Mouse (Mus musculus) forebrain, embryonic 10.5 days (tissue): ENCODE measurements at regions not wholly inside any gene's neighbourhood (a gene's known extent, or its start where the extent isn't known, plus 50 kb on each side); places are given as distances from the start of the nearest gene placed in this dataset.

Source experiments
- DNase-seq: peaks from one replicate; pipeline ENCODE4 v3.0.0-alpha.2; 2017; ENCODE audit warnings: low spot score; ENCODE audit errors: extremely low spot score
- H3K27ac ChIP-seq: fragments of 300-500 bp; sonication (generic); 2 replicates; pipeline ENCODE4 v1.5.1; 2016; ENCODE audit warnings: mild to moderate bottlenecking
- H3K27me3 ChIP-seq: fragments of 300-500 bp; sonication (generic); 2 replicates; pipeline ENCODE4 v1.6.1; 2016; ENCODE audit warnings: mild to moderate bottlenecking; ENCODE audit not compliant: poor library complexity, severe bottlenecking
- H3K36me3 ChIP-seq: fragments of 300-500 bp; sonication (generic); replicated peaks from 2 replicates; pipeline ENCODE4 v1.6.1; 2016; ENCODE audit warnings: mild to moderate bottlenecking, moderate library complexity
- H3K4me1 ChIP-seq: fragments of 300-500 bp; sonication (generic); 2 replicates; pipeline ENCODE4 v1.6.1; 2016
- H3K4me3 ChIP-seq: fragments of 300-500 bp; sonication (generic); 2 replicates; pipeline ENCODE4 v1.5.1; 2016; ENCODE audit warnings: mild to moderate bottlenecking, moderate library complexity
- H3K9me3 ChIP-seq: fragments of 300-500 bp; sonication (generic); 2 replicates; pipeline ENCODE4 v1.6.1; 2016; ENCODE audit warnings: mild to moderate bottlenecking, moderate library complexity
- WGBS: fragments of 180-500 bp; shearing (Covaris S2); methylation state at CpG from one replicate; pipeline ENCODE4 v1.1.7; 2016; 5-methylcytosine and 5-hydroxymethylcytosine counted together

DNA sequence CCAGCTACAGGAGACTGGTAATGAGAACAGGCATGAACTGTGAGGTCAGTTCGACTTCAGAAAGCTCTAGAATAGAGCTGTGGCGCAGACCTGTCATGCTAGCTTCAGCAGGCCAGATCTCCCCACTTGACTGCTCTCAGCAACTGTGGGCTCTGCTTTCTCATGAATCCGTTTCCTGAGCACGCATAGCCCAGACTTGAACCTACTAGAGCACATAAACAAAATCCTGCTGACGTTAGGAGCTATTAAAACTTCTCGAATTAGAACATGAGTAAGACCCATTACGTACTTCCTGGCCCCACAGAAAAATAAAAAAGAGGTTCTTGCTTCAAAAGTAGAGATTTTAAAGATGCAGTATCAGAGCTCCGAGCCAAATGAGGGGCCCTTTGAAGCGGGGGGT is 165.1 kb upstream of the Serp2 start:
- Histone ChIP-seq H3K27me3 (no peaks in the 10 kb centered on the region), H3K27ac (no peak overlapping the region), H3K4me1 (peaks cover 7% of the 10 kb centered on the region; the same call in 1 of the 2 replicates), H3K4me3 (no peak overlapping the region), H3K36me3 (no peaks in the 10 kb centered on the region), H3K9me3 (no peaks in the 10 kb centered on the region)
- 93% methylated on average over 9 of the region's 9 CpGs for WGBS
- no peak for DNase-seq

GRCm38 (mm10) chr14:76717081-76717480 is 160.4 kb upstream of the Serp2 start:
- WGBS: 91% methylated on average over 3 of the region's 3 CpGs
- no peaks in the 10 kb centered on the region for H3K36me3 ChIP-seq
- H3K27me3 ChIP-seq: no peaks in the 10 kb centered on the region
- no peaks in the 10 kb centered on the region for H3K4me1 ChIP-seq
- H3K27ac ChIP-seq: no peak overlapping the region
- no peaks in the 10 kb centered on the region for H3K9me3 ChIP-seq
- H3K4me3 ChIP-seq: no peak overlapping the region
- no peak for DNase-seq

GRCm38 (mm10) chr14:76714727-76715126 is 158.0 kb upstream of the Serp2 start:
- 87% methylated on average over 4 of the region's 4 CpGs for WGBS
- no peak for DNase-seq
- Histone ChIP-seq H3K27me3 (no peaks in the 10 kb centered on the region), H3K27ac (no peak overlapping the region), H3K4me1 (peaks cover 4% of the 10 kb centered on the region; the same call in 1 of the 2 replicates), H3K4me3 (no peak overlapping the region), H3K9me3 (no peaks in the 10 kb centered on the region), H3K36me3 (no peaks in the 10 kb centered on the region)

GRCm38 (mm10) chr14:76713946-76714345 is 157.3 kb upstream of the Serp2 start:
- DNase-seq: no peak
- H3K27ac ChIP-seq: no peak overlapping the region

DNA sequence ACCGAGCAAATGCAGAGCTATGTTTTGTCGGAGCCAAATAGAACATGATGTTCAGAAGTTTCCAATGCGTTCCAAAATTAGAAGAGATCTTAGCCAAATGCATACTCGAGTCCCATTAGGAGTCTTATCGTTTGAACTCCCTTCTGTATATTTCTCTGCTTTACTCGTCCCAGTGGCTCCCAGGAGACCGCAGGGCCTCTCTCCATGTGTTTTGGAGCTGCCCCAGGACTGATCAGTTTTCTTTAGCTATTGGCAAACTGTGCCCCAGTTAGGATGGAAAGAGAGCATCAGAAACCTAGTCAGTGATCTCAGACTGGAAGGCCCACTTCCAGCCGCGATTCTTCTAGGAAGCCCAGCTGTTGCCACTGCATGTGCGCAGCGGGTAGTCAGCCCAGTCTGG is 152.0 kb upstream of the Serp2 start:
- DNase-seq: no peak
- Histone ChIP-seq H3K27me3 (no peaks in the 10 kb centered on the region), H3K27ac (no peak overlapping the region), H3K36me3 (no peaks in the 10 kb centered on the region), H3K9me3 (no peaks in the 10 kb centered on the region), H3K4me1 (peaks cover 4% of the 10 kb centered on the region; the same call in 1 of the 2 replicates), H3K4me3 (no peak overlapping the region)
- WGBS: 92% methylated on average over 11 of the region's 11 CpGs

More at GRCm38 (mm10) chr14:76713946-76714345, 157.3 kb upstream of the Serp2 start:
- no peaks in the 10 kb centered on the region for H3K9me3 ChIP-seq
- no peaks in the 10 kb centered on the region for H3K27me3 ChIP-seq
- H3K4me3 ChIP-seq: no peak overlapping the region
- no peaks in the 10 kb centered on the region for H3K36me3 ChIP-seq
- 73% methylated on average over 7 of the region's 7 CpGs for WGBS
- peaks cover 4% of the 10 kb centered on the region; the same call in 1 of the 2 replicates for H3K4me1 ChIP-seq

GRCm38 (mm10) chr14:76703373-76703764 is 146.7 kb upstream of the Serp2 start:
- H3K4me3 ChIP-seq: no peak overlapping the region
- WGBS: 90% methylated on average over 7 of the region's 7 CpGs
- H3K27ac ChIP-seq: no peak overlapping the region
- no peaks in the 10 kb centered on the region for H3K9me3 ChIP-seq
- peaks cover 21% of the 10 kb centered on the region for H3K4me1 ChIP-seq
- no peaks in the 10 kb centered on the region for H3K27me3 ChIP-seq
- H3K36me3 ChIP-seq: no peaks in the 10 kb centered on the region
- DNase-seq: no peak

GRCm38 (mm10) chr14:76702709-76703372 is 146.2 kb upstream of the Serp2 start:
- Histone ChIP-seq H3K4me1 (peaks cover 27% of the 10 kb centered on the region), H3K27me3 (no peaks in the 10 kb centered on the region), H3K36me3 (no peaks in the 10 kb centered on the region), H3K9me3 (no peaks in the 10 kb centered on the region), H3K27ac (0 out of 2 replicates have a peak overlapping the region, but pooled peaks have one; percentile 17), H3K4me3 (no peak overlapping the region)
- WGBS: 77% methylated on average over 8 of the region's 8 CpGs
- no peak for DNase-seq

GRCm38 (mm10) chr14:76701911-76702708 is 145.4 kb upstream of the Serp2 start:
- Histone ChIP-seq H3K9me3 (no peaks in the 10 kb centered on the region), H3K27ac (peak overlapping the region; percentile 17; the same call in 1 of the 2 replicates), H3K4me3 (no peak overlapping the region), H3K36me3 (no peaks in the 10 kb centered on the region), H3K4me1 (peaks cover 27% of the 10 kb centered on the region), H3K27me3 (no peaks in the 10 kb centered on the region)
- WGBS: 88% methylated on average over 14 of the region's 14 CpGs
- DNase-seq: no peak

DNA sequence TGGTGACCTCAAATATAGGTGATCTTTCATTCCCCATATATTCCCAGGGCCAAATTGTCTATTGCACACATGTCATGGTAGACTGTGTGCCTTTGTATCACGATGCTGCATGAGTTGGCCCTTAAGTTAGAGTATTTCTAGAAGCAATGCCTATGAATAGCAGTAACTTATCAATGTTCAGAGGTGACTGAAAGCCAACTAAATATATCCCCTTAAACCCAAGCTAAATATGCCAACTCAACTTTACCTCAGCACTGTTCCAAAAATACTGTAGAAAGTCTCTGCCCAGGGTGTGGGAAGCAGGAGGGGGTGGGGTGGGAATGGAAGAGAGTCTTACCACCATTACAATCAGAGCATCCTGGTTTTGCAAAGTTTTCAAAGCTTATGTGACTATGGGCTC is 144.6 kb upstream of the Serp2 start:
- no peak overlapping the region for H3K27ac ChIP-seq
- no peaks in the 10 kb centered on the region for H3K9me3 ChIP-seq
- no peak for DNase-seq
- H3K4me3 ChIP-seq: no peak overlapping the region
- WGBS: 90% methylated on average over 1 of the region's 1 CpGs
- H3K4me1 ChIP-seq: peaks cover 33% of the 10 kb centered on the region
- no peaks in the 10 kb centered on the region for H3K27me3 ChIP-seq
- H3K36me3 ChIP-seq: no peaks in the 10 kb centered on the region

GRCm38 (mm10) chr14:76700796-76701195 is 144.1 kb upstream of the Serp2 start:
- Histone ChIP-seq H3K9me3 (no peaks in the 10 kb centered on the region), H3K27me3 (no peaks in the 10 kb centered on the region), H3K36me3 (no peaks in the 10 kb centered on the region), H3K4me3 (no peak overlapping the region), H3K4me1 (peaks cover 37% of the 10 kb centered on the region), H3K27ac (no peak overlapping the region)
- 90% methylated on average over 3 of the region's 3 CpGs for WGBS
- no peak for DNase-seq

- WGBS: 90% methylated on average over 4 of the region's 4 CpGs
- H3K27ac ChIP-seq: no peak overlapping the region
- H3K36me3 ChIP-seq: no peaks in the 10 kb centered on the region
- no peaks in the 10 kb centered on the region for H3K27me3 ChIP-seq
- H3K4me3 ChIP-seq: no peak overlapping the region
- H3K9me3 ChIP-seq: no peaks in the 10 kb centered on the region
- peaks cover 39% of the 10 kb centered on the region for H3K4me1 ChIP-seq
- DNase-seq: no peak
These were observed 143.5 kb upstream of the Serp2 start for GRCm38 (mm10) chr14:76700190-76700589.

GRCm38 (mm10) chr14:76698718-76699402 is 142.2 kb upstream of the Serp2 start:
- H3K27ac ChIP-seq: peak overlapping the region; percentile 64; the same call in 1 of the 2 replicates
- H3K27me3 ChIP-seq: no peaks in the 10 kb centered on the region
- no peak for DNase-seq
- H3K4me1 ChIP-seq: peaks cover 51% of the 10 kb centered on the region
- no peaks in the 10 kb centered on the region for H3K9me3 ChIP-seq
- no peaks in the 10 kb centered on the region for H3K36me3 ChIP-seq
- no peak overlapping the region for H3K4me3 ChIP-seq
- WGBS: 38% methylated on average over 4 of the region's 4 CpGs

DNA sequence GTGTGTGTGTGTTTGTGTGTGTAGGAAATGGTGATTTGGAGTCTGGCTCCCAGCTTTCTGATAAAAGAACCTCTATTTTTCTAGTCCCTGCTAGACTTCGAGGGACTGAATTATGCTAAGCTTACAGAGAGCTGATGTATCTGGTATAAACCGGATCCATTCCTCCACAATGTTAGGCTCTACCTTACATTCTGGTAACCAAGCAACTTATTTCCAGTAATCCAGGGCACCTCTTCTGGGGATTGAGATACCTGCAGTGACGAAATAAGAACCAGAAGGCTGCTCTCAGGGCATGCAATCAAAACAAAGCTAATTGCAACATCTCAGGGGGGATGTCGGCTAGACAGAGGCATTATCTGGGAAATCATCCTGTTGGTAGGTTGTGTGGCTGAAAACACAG is 140.0 kb upstream of the Serp2 start:
- H3K27ac ChIP-seq: no peak overlapping the region
- WGBS: 57% methylated on average over 4 of the region's 4 CpGs
- DNase-seq: no peak
- H3K27me3 ChIP-seq: no peaks in the 10 kb centered on the region
- no peak overlapping the region for H3K4me3 ChIP-seq
- H3K4me1 ChIP-seq: peaks cover 48% of the 10 kb centered on the region
- no peaks in the 10 kb centered on the region for H3K9me3 ChIP-seq
- no peaks in the 10 kb centered on the region for H3K36me3 ChIP-seq
